Mouse (Mus musculus) liver, adult 2 months (tissue): ENCODE results near the gene Phf21a. TPM values are rescaled to one million over a fixed set of nuclear protein-coding genes. Genes with fewer than 3 reads are reported as not detected.
"Not testable (repeated sequence)": the region's sequence is repeated elsewhere in the genome, so short reads cannot be mapped to it uniquely, and the experiment has no call there.

Experiments
- DNase-seq: peaks from one replicate; pipeline ENCODE4 v3.0.0-alpha.2; 2011; ENCODE audit warnings: low read depth, low spot score; ENCODE audit errors: extremely low read depth
- H3K27ac ChIP-seq: fragments of 200-500 bp; replicated peaks from 2 replicates; pipeline ENCODE4 v1.5.1; 2012; ENCODE audit warnings: low read depth, mild to moderate bottlenecking, control low read depth, inconsistent platforms, low read length; ENCODE audit not compliant: insufficient read depth
- H3K27me3 ChIP-seq: fragments of 200-500 bp; 2 replicates; pipeline ENCODE4 v1.6.1; 2012; ENCODE audit warnings: mild to moderate bottlenecking, moderate library complexity, low read length, inconsistent platforms; ENCODE audit not compliant: control insufficient read depth, insufficient read depth
- H3K36me3 ChIP-seq: fragments of 200-500 bp; 2 replicates; pipeline ENCODE4 v1.6.1; 2012; ENCODE audit warnings: low read length, inconsistent platforms; ENCODE audit not compliant: control insufficient read depth, insufficient read depth
- H3K4me1 ChIP-seq: fragments of 200-500 bp; 2 replicates; pipeline ENCODE4 v1.6.1; 2011; ENCODE audit warnings: low read length; ENCODE audit not compliant: control insufficient read depth, insufficient read depth
- H3K4me3 ChIP-seq: fragments of 200-500 bp; 2 replicates; pipeline ENCODE4 v1.5.1; 2011; ENCODE audit warnings: low read depth, mild to moderate bottlenecking, control low read depth, low read length, moderate library complexity; ENCODE audit not compliant: insufficient read depth
- H3K79me2 ChIP-seq: fragments of 200-500 bp; 2 replicates; pipeline ENCODE4 v1.6.1; 2012; ENCODE audit warnings: inconsistent platforms, mild to moderate bottlenecking, low read length, moderate library complexity; ENCODE audit not compliant: control insufficient read depth, insufficient read depth
- H3K9ac ChIP-seq: fragments of 200-500 bp; 2 replicates; pipeline ENCODE4 v1.6.1; 2012; ENCODE audit warnings: low read depth, mild to moderate bottlenecking, control low read depth, inconsistent platforms, low read length
- CTCF ChIP-seq: fragments of 200-500 bp; IDR thresholded peaks from 2 replicates; pipeline ENCODE4 v1.5.1; 2011; ENCODE audit warnings: low read depth, low read length, control low read depth
- POLR2A ChIP-seq: fragments of 200-500 bp; IDR thresholded peaks from 2 replicates; pipeline ENCODE4 v1.6.1; 2011; ENCODE audit warnings: low read length, control low read depth; ENCODE audit not compliant: insufficient read depth; ENCODE audit errors: extremely low read depth
- WGBS: fragments of 180-500 bp; shearing (Covaris S2); methylation state at CpG from one replicate; pipeline ENCODE4 v1.1.7; 2018; 5-methylcytosine and 5-hydroxymethylcytosine counted together
- polyA plus RNA-seq: library from polyadenylated mRNA; depleted of rRNA; stranded (reverse); fragments of >200 nt; gene quantifications from 2 replicates; pipeline ENCODE4 v1.2.3, GENCODE M21; 2012
- total RNA-seq: library from RNA; depleted of rRNA; stranded (reverse); fragments of >200 nt; gene quantifications from 2 replicates; pipeline ENCODE4 v1.2.3, GENCODE M21; 2014

The Phf21a gene
- total and polyA plus RNA-seq, 2 experiments: 11.4 to 14.5 TPM

DNA sequence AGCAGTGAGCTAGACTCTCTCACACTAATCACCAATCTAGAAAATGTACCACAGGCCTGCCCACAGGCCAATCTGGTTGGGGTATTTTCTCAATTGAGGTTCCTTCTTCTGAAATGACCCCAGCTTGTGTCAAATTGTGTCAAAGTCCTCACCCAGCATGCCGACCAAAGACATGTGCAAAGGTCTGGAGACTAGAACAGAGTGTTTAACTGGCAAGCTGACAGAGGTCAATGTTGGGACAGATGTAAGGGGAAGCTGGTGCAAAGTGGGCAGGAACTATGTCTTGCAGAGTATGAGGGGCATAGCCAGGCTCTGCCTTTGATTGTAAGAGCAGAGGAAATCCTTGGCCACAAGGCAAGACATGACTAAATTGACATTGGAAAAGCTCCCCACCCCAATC, 7.2 kb upstream of the Phf21a start:
- DNase-seq: peak; percentile 9
- no peaks in the 10 kb centered on the region for H3K79me2 ChIP-seq
- H3K4me1 ChIP-seq: no peaks in the 10 kb centered on the region
- no peak overlapping the region for H3K9ac ChIP-seq
- H3K4me3 ChIP-seq: no peak overlapping the region
- no peaks in the 10 kb centered on the region for H3K27me3 ChIP-seq
- TF ChIP-seq CTCF (no peak), POLR2A (no peak)
- 16% methylated on average over 1 of the region's 1 CpGs for WGBS
- no peak overlapping the region for H3K27ac ChIP-seq
- no peaks in the 10 kb centered on the region for H3K36me3 ChIP-seq

DNA sequence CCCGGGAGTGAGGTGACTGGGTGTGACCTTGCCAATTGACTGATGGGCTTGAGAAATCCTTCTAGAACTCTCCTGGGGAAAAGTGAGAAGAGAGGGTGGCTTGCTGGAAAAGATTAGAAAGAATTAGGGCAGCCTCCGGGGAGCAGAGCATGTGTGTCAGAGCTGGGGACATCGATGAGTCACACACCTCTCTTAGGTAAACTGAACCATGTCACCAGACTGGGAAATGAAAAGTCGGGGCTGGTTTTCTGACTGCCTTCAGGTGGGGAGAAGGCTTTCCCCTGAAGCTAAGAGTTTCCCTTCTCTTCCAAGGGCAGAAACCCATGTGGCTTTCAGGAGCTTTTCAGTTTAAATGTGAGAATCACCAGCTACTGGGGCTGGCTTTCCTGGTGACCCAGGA, 5.9 kb upstream of the Phf21a start:
- H3K36me3 ChIP-seq: no peaks in the 10 kb centered on the region
- no peak overlapping the region for H3K9ac ChIP-seq
- H3K4me3 ChIP-seq: no peak overlapping the region
- H3K79me2 ChIP-seq: no peaks in the 10 kb centered on the region
- no peak for DNase-seq
- no peak for TF ChIP-seq POLR2A
- 40% methylated on average over 4 of the region's 4 CpGs for WGBS
- H3K27ac ChIP-seq: no peak overlapping the region
- H3K4me1 ChIP-seq: no peaks in the 10 kb centered on the region
- no peaks in the 10 kb centered on the region for H3K27me3 ChIP-seq

DNA sequence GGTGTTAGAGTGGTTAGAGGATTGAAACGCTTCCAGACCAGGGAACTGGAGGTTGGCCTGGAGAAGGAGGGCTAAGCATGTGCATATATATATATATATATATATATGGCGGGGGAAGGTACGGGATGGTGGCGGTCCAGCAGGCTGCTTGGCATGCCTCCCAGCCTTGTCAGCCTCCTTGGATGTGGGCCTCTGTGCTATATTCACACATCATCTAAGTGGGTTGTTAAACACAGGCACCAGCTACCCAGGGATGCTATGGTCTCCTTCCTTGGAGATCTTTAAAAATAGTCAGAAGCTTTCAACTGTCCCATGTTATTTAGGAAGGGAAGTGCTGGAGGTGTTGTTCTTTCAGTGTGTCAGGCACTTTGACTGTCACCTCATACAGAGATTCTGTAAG, 3.1 kb upstream of the Phf21a start:
- DNase-seq: no peak
- Histone ChIP-seq H3K4me1 (no peaks in the 10 kb centered on the region), H3K4me3 (no peak overlapping the region), H3K27ac (no peak overlapping the region), H3K9ac (no peak overlapping the region), H3K79me2 (no peaks in the 10 kb centered on the region), H3K36me3 (no peaks in the 10 kb centered on the region), H3K27me3 (no peaks in the 10 kb centered on the region)
- TF ChIP-seq CTCF (no peak), POLR2A (no peak)
- WGBS: 94% methylated on average over 4 of the region's 4 CpGs

DNA sequence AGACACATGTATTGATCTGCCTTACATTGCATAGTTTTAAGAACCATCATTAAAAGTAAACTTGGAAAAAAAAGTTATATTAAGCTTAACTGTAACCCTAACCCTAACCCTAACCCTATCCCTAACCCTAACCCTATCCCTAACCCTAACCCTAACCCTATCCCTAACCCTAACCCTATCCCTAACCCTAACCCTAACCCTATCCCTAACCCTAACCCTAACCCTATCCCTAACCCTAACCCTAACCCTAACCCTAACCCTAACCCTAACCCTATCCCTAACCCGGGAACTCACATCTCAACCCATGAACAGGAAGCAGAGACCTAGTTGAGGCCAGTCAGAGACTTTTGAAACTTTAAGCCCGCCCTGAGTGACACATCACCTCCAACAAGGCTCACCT, 586 bp downstream of the Phf21a start:
- H3K27ac ChIP-seq, H3K9ac ChIP-seq, H3K4me1 ChIP-seq, H3K36me3 ChIP-seq, DNase-seq, H3K79me2 ChIP-seq, H3K27me3 ChIP-seq, H3K4me3 ChIP-seq: not testable (repeated sequence)
- WGBS: 88% methylated on average over 2 of the region's 2 CpGs

DNA sequence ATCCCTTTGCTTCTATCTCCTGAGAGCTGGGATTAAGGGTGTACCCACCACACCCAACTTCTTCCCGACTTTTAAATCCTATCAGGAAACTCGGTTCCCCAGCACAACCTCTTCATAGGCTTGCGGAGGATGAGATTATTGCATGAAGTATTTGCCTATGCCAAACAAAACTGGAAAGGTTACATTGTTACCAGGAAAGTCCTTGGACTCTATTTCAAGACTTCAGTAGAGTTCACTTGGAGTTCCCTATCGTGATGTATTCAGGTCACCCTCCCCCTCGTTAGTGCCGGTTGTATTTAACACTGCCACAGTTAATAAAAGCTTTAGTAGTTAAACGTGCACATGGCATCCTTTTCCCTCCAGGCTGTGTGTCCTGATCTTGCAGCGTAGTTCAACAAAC, 1.2 kb downstream of the Phf21a start:
- Histone ChIP-seq H3K27ac (no peak overlapping the region), H3K4me1 (no peaks in the 10 kb centered on the region), H3K79me2 (no peaks in the 10 kb centered on the region), H3K4me3 (no peak overlapping the region), H3K36me3 (no peaks in the 10 kb centered on the region), H3K9ac (no peak overlapping the region), H3K27me3 (no peaks in the 10 kb centered on the region)
- TF ChIP-seq POLR2A (no peak), CTCF (no peak)
- no peak for DNase-seq
- WGBS: 56% methylated on average over 8 of the region's 8 CpGs

DNA sequence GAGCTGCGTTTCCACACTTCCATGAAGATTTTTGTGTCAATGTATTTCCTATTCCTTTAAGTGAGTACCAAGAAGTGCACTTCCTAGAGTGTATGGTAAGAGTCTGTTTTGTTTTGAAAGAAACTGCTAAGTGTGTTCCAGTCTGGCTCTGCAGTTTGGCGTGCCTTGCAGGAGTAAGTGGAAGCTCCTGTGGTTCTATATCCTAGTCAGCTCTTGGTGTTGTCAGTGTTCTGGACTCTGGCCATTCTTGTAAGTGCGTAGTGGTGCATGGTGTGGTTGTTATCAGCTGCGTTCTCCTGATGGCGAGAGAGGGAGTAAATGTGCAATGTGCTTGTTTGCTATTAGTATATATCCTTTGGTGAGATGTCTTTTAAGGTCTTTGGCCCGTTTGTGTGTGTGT, 7.9 kb downstream of the Phf21a start:
- DNase-seq: no peak
- Histone ChIP-seq H3K79me2 (no peaks in the 10 kb centered on the region), H3K27ac (no peak overlapping the region), H3K36me3 (no peaks in the 10 kb centered on the region), H3K4me1 (no peaks in the 10 kb centered on the region), H3K4me3 (no peak overlapping the region), H3K27me3 (0 out of 2 replicates have a peak, but pooled peaks cover 3% of the 10 kb centered on the region), H3K9ac (no peak overlapping the region)
- WGBS: 82% methylated on average over 6 of the region's 6 CpGs
- no peak for TF ChIP-seq POLR2A
- no peak for TF ChIP-seq CTCF
